Mouse (Mus musculus) lung, adult 2 months (tissue): Measurements from ENCODE around the gene Ccne1.

ENCODE experiments used
- CTCF ChIP-seq: fragments of 200-500 bp; IDR thresholded peaks from 2 replicates; pipeline ENCODE4 v1.5.1; 2011; ENCODE audit warnings: mild to moderate bottlenecking, low read length, control low read depth; ENCODE audit not compliant: insufficient read depth
- POLR2A ChIP-seq: fragments of 200-500 bp; IDR thresholded peaks from 2 replicates; pipeline ENCODE4 v1.6.1; 2011; ENCODE audit warnings: low read depth, mild to moderate bottlenecking, control low read depth, low read length, borderline replicate concordance; ENCODE audit errors: extremely low read depth

- no peak for TF ChIP-seq CTCF
- no peak for TF ChIP-seq POLR2A
Observed at GRCm38 (mm10) chr7:38087856-38088255, 19.5 kb downstream of the Ccne1 start.
